Mouse (Mus musculus) hematopoietic stem cell, adult 5-6 weeks (primary cell): Measurements from ENCODE around the gene Ankrd31. TPM values are rescaled to one million over a fixed set of nuclear protein-coding genes. Genes with fewer than 3 reads are reported as not detected.
A peak's percentile ranks its signal among the peaks of the same experiment; 100 is the strongest.
"Not testable (repeated sequence)": the region's sequence is repeated elsewhere in the genome, so short reads cannot be mapped to it uniquely, and the experiment has no call there.

Experiments
- ATAC-seq, 2 experiments: fragments of 125-278 bp in 1 of 2; replicated peaks in 1 of 2; 2 replicates each; pipeline ENCODE4 v1.8.0; 2016 to 2017; ENCODE audit warnings: inconsistent platforms in 2 of 2, mild to moderate bottlenecking in 2 of 2, moderate number of reproducible peaks in 2 of 2, low read depth in 1 of 2, moderate TSS enrichment in 1 of 2; ENCODE audit not compliant: low FRiP score in 2 of 2, poor library complexity in 2 of 2, severe bottlenecking in 2 of 2, insufficient read depth in 1 of 2, low TSS enrichment in 1 of 2
- total RNA-seq: library from RNA; stranded (forward); fragments of 172-1452, 232-1000 nt; gene quantifications from 2 replicates; pipeline ENCODE4 v1.2.3, GENCODE M21; 2017

Ankrd31 gene
- total RNA-seq, 1 experiment from 2014 or later = not detected

GRCm38 (mm10) chr13:96925991-96926725 lies 178.1 kb downstream of the Ankrd31 start:
- no peak for ATAC-seq

DNA sequence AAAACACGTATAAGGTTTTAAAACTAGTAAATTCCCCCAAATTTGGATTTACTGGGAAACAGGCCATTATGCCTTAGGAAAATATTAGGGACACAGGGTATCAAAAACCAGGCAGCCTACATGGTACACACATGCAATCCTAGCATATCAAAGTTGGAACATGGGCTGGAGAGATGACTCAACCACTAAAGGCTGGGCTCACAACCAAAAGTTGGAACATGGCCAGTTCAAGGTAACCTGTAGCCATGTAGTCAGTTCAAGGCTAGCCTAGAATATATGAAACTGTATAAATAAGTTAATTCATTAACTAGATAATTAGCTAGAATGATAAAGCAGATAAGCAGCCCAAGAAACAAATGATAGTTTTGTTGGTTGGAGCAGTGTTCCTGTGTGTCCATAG lies 179.7 kb downstream of the Ankrd31 start:
- ATAC-seq = no peak

- ATAC-seq = no peak
Measured at GRCm38 (mm10) chr13:96928432-96929039, 180.5 kb downstream of the Ankrd31 start.

- ATAC-seq = no peak
Measured at GRCm38 (mm10) chr13:96932745-96933144, 184.7 kb downstream of the Ankrd31 start.

GRCm38 (mm10) chr13:96933367-96933766 lies 185.3 kb downstream of the Ankrd31 start:
- ATAC-seq = no peak

DNA sequence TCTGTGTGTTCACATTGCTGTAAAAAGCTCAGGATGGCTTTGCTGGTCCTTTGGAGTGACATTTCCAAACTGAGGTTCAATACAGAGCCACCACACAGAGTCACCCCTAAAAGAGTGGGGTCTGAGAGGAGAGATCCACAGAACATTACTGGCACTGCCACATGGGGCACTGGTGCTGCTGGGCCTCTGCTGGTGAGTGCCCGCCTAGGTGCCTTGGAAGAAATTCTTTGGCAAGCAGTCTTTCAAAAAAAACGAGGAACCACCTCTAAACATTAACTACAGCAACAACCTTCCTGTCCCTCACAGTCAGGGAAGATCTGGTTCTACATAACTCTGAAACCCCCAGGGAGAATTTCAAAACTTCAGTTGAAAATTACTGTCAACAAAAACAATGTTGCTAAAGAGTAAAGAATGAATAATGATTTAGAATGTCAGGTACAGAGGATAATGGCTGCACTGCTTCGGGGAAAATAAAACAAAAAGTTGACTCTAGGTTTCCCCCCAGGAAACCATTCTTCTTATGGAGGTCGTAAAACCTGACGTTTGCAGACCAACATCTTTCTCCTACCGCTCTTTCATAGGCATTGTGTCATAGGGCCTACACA lies 188.2 kb downstream of the Ankrd31 start:
- 0 out of 4 replicates have a peak, but pooled peaks of 1 of the 2 experiments have one; percentile 22 for ATAC-seq

GRCm38 (mm10) chr13:96937059-96937558 lies 189.0 kb downstream of the Ankrd31 start:
- ATAC-seq = no peak

GRCm38 (mm10) chr13:96939680-96940079 lies 191.6 kb downstream of the Ankrd31 start:
- no peak for ATAC-seq

DNA sequence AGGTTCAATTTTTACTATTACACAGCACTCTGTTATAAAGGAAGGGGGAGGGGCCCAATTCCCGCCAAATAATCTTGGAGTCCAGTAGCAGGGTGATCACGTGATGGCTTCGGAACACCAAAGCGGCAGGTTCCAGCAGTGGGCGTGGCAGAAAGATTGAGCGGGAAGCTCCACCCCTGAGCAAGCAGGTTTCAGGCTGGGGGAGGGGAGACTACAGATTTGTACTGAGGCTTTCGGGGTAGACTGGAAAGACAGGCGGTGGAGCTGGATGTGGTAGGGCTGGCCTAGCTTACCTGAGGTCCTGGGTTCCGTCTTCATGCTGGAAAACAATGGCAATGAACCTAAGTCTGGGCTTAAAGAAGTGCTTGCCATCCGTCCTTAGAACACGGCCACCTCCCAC lies 193.4 kb downstream of the Ankrd31 start:
- ATAC-seq = not testable (repeated sequence)

DNA sequence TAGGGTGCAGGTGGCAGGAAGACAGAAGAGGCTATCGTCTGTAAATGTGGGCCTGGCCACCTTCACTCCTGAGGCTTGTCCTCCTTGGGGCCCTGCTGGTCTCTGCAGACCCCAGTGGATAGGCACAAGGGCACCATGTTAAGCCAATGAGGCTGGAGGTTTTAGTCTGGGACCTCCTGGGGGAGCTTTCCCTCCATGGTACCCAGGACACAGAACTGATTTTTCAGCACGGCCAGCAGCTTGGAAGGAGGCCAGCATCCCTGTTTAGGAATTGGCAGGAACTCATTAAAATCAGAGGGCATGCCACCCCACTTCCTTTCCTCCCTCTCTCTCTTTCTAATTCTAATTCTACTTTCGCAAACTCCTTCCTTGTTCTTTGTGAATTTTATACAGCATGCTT lies 195.5 kb downstream of the Ankrd31 start:
- no peak for ATAC-seq

GRCm38 (mm10) chr13:96945748-96946147 lies 197.7 kb downstream of the Ankrd31 start:
- ATAC-seq = no peak

DNA sequence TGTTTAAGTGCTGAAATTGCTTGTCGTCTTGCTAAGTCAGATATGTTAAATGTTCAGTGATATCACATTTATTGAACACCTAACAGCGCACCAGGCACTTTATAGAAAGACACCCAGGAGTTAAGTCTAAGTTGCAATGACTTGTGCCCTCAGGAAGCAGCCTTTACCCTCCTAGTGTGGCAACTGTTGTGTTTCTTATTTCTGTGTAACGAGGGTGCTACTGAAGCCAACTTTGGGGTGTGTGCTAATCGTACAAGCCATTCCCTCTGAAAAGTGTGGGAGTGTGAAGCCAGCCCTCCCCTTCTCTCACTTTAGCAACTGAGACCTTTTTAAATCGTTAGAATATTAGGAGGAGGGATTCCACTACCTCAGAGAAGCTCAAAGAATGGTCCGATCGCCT lies 199.7 kb downstream of the Ankrd31 start:
- ATAC-seq = no peak

DNA sequence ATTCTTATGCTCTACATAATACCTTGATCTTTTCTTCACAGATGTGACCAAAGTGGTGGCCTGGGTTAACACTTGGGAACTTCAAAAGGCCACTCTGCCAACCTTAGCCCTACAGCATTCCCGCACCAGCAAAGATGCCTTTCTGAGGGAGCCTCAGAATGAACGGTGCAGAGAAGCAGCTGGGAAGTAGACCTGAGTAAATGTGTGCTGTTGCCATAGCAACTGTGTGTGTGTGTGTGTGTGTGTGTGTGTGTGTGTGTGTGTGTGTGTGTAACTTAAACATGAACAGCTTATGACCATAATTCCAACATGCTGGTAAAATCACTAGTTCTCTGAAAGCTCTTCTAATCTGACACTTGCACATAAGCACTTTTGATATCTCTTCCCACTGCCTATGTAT lies 203.8 kb downstream of the Ankrd31 start:
- ATAC-seq = no peak

DNA sequence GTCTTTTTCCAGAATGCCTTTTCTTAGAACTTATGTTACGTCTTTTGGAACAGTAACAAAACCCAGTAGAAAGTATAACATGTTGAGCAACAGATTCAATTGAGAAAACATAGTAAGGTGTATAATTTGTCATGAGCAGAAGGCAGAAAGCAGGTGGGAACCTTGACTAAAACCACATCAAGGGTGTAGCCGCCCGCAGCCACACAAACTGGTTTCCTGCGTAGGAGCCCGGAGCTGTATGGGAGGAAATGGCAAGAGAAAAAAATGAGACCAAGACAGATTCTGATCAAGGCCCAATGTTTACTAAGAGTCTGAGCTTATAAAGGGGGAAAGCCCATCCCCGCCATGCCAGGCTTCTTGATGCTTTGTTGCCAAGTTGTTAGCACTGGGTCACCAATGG lies 208.4 kb downstream of the Ankrd31 start:
- peak; percentile 81 to 82 for ATAC-seq

Other genes with a start within 250 kb of the Ankrd31 start
- 14.5 and 20.4 TPM in 2 replicates for gene Polk, start 205.7 kb upstream of the Ankrd31 start, total RNA-seq
- 73.1 and 90.3 TPM in 2 replicates for gene Col4a3bp, start 205.7 kb upstream of the Ankrd31 start, total RNA-seq
- 75.0 and 76.9 TPM in 2 replicates for gene Hmgcr, start 77.3 kb upstream of the Ankrd31 start, total RNA-seq
- 0.15 and 0.31 TPM in 2 replicates for gene Gcnt4, start 176.4 kb downstream of the Ankrd31 start, total RNA-seq